Mouse (Mus musculus) cerebellum, adult 8-10 months (tissue): ENCODE measurements around the gene Hpca.

Experiments used
- DNase-seq: peaks from one replicate; pipeline ENCODE4 v3.0.0; 2022

Hpca gene

DNA sequence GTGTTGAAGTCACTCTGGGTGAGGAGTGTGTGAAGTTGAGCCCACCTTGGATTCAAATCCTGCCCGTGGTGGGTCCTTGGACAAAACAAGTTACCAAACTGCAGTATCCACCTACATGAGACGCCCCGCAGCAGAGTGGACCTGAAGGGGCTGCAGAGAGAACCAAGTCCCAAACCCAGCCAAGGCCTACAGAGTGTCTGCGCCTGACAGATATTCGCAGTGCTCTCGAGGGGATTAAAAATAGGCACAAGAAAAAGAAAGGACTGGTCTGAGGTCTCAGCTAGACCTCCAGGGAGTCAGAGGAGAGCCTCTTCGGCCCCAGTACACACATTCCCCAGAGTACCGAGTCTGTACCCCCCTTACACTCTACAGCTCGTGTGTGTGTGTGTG, 14.3 kb upstream of the Hpca start:
- no peak for DNase-seq

DNA sequence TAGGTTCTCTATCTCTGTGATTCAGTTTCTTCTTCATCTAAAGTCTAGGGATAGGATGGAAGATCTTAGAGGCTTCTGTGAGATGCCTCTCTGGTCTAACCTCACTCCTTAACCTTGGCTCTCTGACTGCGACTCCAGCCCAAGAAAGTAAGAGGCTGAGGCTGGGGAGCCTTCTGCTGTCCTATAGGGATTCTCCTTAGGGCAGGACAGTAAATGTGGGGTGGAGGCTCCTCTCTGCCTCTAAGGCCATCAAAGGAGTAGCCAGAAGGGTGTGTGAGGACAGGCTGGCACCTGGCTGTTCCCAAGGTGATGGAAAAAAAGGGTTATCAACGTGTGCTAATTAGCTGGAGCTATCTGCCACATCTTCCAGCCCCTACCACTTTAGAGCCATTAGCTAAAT, 13.8 kb upstream of the Hpca start:
- DNase-seq = no peak

DNA sequence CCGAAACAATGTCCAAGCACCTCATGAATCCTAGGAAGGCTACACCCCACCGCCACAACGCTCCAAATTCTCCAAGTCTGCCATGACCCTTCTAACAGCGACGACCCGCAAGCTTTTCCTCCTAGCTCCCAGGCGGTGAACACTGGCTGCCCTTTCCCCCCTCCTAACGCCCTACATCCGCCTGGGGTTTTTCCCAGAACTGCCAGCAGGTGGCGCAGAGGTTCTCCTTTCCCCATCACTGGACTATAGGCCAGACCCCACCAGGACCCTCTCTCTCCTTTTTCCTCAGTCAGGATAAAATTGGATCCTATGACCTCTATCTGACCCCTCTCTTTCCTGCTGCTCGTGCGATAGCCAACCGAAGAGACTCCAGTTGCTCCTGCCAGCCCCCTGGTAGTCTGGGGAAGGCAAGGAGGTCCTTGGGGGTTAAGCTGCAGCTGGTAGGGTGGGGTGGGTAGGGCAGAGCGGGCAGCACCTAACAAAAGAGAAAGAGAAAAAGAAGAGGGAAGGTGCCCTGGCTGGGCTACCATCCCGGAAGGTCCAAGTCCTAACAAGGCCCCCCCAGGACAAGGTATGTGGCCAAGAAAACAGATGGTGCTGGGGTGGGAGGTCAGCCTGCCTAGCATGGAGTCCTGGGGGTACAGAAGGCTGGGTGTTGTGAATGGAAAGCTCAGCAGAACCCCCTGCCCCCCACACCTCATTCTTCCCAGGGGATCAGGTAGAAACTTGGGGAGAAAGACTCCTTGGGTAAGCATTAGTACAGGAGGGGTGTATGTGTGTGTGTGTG, 13.2 kb upstream of the Hpca start:
- peak; percentile 90 for DNase-seq

DNA sequence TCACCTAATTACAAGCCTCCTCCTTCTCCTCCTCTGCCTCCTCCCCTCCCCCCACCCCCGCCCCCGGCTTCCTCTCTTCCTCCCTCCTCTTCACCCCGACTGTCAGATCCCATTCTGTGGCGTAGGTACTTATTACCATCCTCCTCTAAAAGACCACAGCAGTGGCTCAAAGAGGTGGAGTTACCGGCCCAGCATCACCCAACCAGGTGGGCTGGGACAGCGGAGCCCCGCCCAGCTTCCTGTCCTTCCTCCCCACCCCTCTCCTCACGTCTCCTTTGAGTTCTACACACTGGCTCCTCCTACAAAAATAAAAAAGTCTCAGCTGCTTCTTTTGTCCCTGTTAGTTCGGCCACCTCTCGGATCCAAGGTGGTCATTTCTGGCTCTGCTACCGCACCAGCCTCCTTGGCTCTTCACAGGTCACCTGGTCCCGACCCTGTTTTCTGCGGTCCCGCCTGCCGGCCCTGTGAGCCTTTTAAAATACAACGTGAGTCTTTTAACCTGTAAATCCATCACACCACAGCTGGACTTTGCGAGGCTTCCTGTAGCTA, 9.0 kb upstream of the Hpca start:
- DNase-seq = no peak

DNA sequence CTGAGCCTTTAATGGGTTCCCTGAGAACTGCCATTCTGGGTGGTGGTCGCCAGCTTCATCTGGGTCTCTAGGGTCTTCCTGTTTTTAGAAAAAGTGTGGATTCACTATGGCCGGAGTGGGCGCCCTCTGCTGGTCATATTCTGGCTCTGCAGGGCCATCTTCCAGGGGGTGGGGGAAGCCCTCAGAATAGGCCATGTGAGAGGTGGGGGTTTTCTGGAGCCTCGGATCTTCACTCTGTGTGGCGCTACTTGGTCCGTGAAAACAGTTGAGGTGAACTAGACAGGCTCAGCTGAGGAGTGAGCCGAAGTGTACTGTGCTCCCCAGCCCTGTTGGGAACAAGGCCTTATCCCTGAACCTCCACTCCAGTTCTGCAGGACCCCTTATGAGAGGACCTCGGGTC, 8.3 kb upstream of the Hpca start:
- peak; percentile 54 for DNase-seq

DNA sequence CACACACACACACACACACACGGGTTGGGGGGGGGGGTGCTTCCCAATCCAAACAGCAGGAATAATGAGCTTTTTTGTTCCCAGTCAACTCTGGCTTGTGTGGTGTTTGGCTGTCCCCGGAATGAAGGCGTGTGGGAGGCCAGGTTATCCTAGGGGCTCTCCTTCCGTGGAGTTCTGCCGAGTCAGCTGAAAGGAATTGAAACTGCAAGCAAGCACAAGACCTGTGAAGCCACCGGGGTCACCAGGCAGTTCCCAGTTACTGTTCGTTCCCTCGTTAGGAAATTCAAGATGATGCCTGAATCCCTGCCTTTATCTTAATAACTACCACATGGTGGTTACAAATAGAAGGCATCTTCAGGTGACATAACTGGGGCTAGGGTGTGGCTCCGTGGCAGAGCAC, 7.6 kb upstream of the Hpca start:
- DNase-seq = no peak

DNA sequence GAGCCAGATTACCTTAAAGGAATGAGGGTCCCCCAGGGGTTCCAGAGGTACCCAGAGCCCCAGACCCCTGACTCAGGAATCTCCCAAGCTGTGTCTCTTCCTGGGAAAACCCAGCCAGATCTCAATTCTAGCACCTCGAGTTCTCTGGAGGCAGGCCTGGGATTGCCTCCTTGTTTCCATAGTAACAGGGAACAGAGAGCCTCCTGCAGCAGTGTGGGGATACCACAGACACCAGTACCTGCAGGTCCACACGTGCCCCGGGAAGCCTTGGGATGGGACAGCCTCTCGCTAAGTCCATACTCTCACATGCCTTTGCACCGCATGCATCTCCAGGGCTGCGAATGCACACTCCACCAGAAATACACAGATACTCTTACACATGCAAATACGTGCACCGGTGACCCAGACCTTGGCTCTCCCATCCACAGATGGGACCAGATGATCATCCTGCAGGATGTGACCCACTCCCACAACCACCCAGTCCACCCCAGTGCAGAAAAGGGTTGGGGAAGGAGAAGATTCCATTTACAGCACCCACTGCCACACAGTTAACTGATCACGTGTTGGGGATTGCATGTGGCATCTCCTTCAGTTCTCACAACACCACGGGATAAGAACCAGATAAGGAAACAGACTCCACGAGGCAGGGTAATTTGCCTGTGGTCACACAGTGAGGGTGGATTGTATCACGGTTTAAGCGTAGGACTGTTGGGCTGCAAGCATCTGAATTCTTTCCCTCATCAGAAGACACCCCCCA, 6.9 kb upstream of the Hpca start:
- no peak for DNase-seq

DNA sequence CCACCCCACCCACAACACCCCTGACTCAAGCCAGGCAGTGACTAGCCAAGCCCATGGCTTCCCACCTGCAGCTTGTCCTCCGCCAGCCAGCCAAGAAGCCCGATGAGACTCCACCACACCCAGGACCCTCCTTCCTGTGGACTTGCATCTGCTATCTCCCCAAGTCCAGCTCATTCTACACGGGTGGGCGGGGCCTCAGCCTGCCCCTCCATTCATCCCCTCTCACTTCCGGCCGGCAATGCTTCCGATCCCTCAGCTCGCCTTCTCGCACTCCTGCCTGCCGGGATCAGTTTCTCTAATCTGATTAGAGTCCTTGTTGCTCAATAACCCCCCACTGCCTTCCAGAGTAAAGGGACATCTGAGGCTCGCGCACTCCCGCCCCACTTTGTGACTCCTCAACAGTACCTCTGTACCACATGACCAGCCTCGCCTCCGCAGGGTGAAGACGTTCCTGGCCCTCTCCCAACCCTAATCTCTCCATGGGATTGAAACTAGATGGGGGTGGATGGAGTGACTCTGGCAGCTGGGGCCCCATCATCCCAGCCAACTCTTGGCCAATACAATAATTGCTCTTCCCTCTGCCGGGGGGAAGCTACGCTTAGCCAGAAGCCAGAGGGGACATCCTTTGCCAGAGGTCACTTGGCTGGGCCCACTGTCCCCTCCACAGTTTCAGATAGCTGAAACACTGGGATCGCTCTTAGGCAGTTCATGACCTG, 4.1 kb upstream of the Hpca start:
- no peak for DNase-seq

DNA sequence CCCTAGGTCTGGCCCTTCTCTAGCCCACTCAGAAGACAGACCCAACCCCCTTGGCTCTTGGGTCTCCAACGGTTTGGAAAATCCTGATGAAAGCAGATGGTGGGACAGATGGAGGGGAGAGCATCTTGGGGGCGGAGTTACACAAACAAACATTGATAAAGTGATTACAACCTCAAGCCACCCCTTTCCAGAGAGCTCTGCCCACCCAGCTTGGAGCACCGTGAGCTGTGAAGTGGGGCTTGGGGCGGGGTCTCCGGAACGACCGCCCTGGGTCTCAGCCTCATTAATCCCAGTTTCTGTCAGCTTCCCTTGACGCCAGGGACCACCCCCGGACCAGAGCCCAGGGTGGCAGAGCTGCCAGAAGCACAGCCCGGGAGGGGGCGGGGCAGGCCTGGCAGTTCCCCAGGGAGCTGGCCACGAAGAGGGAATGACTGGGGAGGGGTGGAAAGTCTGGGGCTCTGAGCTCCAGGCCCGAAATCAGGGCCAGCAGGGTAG, 2.9 kb upstream of the Hpca start:
- DNase-seq = no peak

DNA sequence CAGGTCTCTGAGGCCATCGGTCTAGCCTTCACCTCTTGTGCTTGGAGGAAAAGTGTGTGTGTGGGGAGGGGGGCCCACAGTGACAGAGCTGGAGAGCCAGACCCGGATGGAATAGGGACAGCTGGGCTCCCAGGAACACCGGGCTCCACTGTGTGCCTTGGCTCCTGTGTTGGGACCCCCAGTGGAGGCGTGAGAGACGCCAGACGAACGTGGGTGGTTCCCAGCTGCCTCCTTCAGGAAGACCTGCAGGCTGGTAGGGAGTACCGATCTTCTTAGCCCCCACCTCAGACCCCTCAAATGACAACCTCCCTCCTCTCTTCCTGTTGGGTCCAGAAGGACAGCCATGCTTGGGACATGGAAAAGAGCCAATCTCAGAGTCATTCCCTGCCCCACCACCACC, 883 bp upstream of the Hpca start:
- DNase-seq = no peak

DNA sequence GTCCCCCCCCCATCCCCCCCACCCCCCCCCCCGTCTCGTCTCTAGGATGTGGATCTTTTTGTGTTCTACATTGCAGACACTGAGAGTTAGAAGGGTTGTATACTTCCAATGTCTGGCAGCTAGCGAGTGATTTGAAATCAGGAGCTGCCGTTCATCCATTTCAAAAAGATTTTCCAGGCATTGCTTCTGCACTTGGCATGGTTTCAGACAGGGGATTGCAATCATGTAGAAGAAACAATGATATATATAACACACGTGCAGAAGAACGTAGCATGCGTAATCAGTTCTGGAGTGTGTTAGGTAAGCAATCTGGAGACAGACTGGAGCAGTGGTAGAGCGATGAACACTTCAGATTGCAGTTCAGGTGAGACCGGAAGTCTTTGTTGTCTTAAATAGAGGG, 271 bp upstream of the Hpca start:
- DNase-seq = no peak

DNA sequence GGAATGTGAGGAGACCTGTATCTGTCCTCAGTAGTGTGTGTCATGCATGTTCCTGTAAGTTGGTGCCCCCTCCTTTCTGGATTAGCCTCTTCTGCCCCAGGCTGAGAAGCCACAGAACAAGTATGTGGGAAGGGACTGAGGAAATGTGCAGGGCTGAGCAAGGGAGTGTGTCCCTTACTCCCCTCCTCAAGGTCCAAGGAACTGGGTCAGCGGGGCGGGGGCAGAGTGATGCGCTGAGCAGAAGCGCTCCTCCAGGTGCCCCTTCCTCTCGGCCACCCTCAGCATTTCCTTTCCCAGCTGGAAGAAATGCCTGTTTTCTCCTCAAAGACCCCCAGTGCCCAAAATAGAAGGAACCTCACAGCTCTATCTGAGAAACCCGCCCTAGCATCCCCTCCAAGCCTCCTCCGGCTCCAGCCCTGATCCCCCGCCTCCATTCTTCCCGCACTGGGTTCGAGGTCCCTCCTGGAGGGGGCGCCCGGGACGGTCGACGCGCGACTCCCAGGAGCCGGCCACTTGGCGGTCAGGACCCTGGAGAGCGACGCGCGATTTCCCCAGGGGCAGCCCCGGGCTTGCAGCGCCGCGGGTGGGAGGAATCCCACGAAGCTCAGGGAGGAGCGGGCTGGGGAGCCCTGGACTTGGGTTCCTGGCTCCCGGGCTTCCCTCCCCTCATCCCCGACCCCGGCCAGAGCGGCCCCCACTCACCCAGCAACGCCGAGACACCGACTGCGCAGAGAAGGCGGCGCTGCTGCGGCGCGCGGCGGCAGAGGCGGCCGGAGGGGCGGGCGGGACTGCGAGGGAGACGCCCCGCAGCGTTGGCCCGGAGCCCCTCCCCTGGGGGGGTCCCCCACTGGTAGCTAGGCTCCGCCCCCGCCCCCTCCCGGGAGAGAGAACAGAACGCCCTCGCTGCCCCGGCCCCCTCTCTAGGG, 1.1 kb downstream of the Hpca start:
- DNase-seq = no peak

DNA sequence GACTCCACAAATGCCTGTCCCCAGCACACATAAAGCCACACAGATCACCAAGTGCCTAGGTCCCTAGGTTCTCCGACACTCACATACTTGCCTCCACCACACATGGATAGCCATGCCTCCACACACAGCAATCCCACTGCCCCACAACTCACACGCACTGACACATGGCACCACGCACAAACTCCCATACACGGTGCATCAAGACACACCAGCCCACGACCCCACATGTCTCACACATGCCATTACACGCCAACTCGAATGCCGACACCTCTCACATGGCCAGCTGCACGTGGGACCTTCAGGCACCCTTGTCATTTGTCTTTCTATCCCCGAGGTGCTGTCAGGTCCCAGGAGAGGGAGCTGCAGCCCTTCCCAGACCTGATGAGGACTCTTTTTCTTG, 2.1 kb downstream of the Hpca start:
- DNase-seq = no peak

DNA sequence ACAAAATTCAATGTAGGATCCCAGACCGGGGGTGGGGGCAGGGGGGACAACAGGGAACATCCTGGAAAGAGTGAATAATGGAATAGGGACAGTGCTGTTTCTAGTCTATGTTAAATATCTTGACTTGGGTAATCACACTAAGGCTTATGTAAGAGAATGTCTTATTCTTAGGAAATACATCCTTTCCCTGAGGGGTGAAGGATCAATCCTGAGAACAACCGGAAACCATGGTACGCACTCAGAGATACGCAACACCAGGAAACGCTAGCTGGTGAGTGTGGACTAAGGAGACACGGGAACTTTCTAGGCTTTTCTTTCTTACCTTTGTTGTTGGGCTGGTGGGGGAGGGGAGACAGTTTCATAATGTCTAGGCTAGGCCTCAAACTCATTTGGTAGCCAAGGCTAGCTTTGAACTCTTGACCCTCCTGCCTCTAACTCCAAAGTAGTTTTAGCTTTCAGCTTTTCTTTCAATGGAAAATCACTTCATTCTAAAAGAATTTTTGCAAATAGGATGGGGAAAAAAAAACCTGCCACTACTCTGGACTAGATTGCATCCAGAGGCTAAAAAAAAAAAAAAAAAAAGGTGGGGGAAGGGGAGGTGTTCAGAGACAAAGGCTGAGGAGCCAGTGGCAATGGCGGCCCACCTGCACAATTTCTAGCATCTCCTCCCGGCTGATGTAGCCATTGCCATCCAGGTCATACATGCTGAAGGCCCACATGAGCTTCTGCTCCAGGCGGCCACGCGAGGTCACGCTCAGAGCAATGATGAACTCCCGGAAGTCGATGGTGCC, 3.9 kb downstream of the Hpca start:
- DNase-seq = no peak

DNA sequence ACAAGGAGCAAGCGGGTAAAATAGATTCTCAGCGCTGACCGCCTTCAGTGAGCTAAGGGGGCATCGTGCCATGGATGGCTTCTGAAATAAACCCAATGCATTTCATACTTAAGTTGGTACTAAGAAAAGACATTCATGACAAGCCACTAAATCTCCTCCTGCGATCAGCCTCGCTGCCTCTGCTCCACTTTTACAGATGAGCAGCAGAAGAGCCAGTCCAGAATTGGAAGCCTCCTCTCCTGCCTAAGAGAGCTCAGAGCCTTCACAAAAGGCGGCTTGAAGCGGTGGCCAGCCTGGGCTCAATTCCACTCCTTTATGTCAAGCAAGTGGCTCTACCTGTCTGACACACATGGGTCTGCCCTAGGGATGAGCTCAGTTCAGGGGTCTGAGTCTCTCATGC, 5.1 kb downstream of the Hpca start:
- no peak for DNase-seq

DNA sequence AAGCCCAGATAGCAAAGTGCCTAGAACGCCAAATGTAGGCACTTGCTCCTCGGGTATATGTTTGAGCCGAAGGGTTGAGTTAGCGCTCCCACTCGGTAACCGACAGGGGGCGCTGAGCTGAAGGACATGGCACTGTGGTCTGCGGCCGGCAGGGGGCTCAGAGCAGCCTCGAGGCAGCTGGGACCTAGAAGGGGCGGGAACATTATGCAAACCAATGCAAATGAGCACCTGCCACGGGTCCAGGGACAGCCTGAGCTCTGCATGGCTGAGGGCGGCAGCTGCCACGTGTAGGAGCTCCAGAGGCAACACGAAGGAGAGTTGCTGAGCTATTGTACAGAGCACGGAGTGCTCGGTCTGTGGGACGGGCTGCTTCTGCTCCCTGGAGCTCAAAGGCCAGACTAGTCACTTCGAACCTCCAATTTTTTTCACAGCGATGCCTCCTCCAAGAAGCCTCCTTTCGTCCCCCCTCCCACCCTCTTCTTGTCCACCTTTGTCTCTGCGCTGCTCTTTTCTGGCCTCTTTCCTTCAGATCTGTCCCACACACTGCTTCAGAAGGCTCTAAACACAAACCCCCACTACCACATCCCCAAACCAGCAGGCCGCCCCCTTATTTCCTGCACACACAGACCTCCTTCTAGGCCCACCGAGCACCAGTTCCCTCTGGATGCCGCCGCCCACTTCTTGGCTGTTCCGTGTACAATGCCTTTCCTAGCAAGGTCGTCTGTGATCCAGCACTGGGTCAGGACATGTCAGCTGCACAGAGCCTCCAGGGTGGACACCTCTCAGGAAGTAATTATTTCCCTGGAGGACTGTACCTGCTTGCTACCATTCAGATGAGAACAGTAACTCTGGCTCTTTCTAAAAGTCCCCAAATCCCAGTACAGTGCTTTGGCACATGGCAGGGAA, 8.5 kb downstream of the Hpca start:
- DNase-seq = peak; percentile 81

DNA sequence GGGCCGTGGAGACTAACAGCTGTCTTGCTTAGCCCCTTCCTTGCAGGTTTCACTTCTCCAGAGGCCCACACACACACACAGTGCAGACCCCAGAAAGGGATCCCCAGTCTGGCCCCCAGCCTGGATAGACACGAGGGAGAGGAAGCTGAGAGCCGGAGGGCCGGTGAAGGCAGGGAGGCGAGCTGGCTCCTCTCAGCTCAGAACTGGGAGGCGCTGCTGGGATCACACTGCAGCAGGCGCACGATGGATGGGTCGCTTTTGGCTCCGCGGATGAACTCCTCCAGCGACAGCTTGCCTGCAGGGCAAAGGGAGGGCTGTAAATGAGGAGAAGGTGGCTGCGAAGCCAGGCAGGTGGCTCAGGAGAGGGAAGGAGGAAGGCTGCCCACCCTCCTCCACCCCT, 9.6 kb downstream of the Hpca start:
- DNase-seq = no peak

DNA sequence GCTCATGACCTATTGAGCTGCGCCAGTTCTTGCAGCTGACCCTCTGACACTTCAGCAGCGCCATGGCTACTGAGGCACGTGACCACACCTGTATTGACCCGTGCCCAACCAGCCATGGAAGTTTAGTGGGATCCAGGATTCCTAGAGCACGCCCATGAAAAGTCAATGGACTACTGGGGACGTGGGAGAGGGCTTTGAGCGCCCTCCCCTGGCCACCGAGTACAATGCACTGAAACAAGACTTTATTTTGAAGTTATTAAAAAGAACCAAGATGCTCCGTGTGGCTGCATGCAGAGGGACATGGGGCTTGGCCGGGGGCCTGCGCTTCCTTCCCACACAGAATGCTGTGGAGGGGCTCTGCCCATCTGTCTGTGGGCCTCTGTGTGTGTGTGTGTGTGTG, 10.5 kb downstream of the Hpca start:
- DNase-seq = no peak

DNA sequence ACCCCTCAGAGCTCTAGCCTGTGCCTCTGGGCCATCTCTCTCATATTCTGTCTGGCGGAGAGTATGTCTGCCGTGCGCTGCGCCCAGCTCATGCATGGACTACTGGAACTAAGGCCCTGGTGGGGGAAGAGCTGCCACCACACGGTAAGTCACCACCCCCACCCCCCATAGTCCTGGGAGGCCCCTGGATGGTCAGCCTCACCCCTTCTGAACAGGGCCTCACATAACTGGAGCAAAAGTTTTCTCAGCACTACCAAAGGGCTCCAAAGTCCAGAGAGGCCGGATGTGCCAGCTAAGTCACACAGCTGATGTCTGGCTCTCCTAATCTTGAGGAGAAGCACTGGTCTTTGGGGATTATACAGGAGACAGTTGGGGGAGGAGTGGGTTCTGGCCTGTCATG, 11.0 kb downstream of the Hpca start:
- DNase-seq = no peak

DNA sequence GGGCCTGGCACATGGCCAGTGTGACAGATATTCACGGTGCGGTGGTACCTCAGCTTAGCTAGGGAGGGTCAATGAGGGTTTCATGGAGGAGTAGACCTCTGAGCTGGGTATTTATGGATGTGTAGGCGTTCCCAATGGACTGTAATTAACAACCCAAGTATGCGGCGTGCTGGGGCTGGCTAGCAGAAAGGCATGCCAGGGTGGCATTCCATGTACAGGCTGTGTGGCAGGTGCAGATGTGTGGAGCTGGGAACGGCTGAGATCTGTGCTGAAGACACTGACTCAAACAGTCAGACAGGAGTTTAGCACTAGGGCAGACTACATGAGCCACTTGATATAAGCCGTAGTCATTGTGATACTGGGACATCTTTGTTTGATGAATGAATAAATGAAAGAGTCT, 13.2 kb downstream of the Hpca start:
- DNase-seq = no peak
